Mouse (Mus musculus) heart, postnatal 36 days (tissue): ENCODE measurements around the gene Lig4. TPM values are rescaled to one million over a fixed set of nuclear protein-coding genes. Genes with fewer than 3 reads are reported as not detected.

Experiments used
- DNase-seq, 2 experiments: peaks; one replicate each; pipeline ENCODE4 v3.0.0; 2021 to 2022
- intact Hi-C: fragments of 180-260 bp; cut with DNase I; formaldehyde crosslinking; loops from one replicate; pipeline ENCODE4 v1.15.1; 2025
- total RNA-seq, 2 experiments: library from RNA; stranded (reverse); gene quantifications; 2 replicates each; pipeline ENCODE4 v1.2.3; 2021

Lig4 gene
- total RNA-seq, 2 experiments from 2014 or later, result 4.7 to 5.3 TPM

DNA sequence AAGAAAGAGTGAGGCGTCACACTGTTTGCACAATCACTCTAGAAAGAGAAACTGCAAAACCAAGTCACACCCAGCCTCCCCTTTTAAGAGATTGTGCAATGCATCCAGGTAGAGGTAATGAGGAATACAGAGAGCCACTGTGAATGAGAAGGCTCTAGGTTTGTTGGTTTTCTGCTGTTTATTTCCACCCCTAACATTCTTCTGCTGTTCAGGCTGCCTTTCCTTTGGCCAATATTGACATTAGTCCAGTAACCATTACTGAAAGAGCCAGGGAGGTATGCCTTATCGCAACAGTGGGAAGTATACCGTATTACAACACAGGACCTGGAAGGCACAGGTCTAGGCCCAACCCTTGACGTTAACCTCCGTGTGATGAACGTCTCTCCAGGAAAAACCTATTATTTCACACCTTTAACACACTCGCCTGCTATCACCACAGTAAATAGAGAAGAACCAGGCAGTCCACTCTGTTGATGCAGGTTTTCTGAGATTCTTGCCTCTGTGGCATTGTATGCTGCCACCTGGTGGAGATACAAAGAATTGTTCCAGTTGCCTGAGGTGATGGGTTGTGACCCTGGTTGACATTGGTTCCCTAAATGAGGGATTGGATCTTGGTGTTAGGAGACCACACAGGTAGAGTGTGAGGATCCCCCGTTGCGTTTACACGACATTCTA lies 42.5 kb downstream of the Lig4 start:
- intact Hi-C loops, result loop anchor here (5.0 kb wide), 1 partner anchor 588 kb away; no protein-coding TSS in a partner anchor

DNA sequence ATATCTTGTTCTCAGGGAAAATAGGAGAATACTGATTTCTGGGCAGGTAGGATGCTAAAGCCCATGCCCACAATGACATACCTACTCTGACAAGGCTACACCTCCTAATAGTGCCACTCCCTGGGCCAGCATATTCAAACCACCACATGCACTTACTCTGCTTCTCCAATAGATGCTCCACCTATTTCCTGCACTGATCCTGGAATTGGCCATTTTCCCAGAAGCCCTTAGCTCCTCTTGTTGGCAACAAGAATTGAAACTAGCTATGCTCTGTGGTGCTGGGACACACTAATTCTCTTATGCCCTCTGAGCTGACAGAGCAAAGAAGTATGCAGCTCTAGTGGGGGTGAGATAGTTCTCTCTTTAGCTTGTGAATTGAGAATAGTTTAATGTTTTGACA lies 44.8 kb downstream of the Lig4 start:
- intact Hi-C loops, result no loop called here
- DNase-seq, result no peak

More for the DNA sequence above, 42.5 kb downstream of the Lig4 start:
- peak; percentile 13 to 24 for DNase-seq

DNA sequence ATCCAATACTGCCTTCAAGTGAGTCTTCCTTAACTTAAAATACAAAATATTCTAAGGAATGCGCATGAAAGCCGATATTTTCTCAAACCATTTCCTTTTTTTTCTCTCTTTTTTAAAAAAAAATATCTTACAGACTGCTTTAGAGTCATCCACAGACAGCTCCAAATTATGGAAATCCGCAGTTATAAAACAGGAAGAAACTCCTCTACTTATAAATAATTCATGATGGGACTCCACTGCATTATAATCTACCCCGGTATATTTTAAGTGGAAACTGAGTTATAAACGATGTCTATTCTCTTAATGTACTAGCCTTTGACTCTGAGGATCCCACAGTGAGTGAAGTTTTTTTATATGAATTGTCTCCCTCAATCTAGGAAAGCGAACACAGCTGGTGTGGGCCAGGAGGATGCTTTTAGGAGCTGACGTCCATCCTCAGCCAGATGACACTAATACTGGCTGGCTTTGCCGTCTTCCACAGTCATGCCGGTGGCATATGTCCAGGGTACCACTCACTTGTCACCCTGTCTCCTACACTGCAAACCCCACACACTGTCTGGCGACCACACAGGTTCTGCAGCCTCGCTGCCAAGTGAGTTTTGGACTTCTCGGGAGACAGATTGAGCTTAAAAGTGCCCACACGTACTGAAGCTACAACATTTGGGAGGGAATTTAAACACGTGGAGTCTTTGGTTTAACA lies 47.6 kb downstream of the Lig4 start:
- DNase-seq, result no peak

More for the DNA sequence above, 47.6 kb downstream of the Lig4 start:
- intact Hi-C loops, result no loop called here

Other genes starting within 250 kb of the Lig4 start
- gene Fam155a, start 206.5 kb downstream of the Lig4 start, total RNA-seq, result not detected
- not detected for gene Gm10217, start 113.4 kb downstream of the Lig4 start, total RNA-seq
- 10 to 100 TPM in 1 of 2 experiments, 1 to 10 TPM in 1; 9.6 to 13.4 TPM for gene Abhd13, start within 50 bp of the Lig4 start, total RNA-seq
- 1 to 10 TPM; 5.1 to 5.3 TPM for gene Tnfsf13b, start 28.8 kb upstream of the Lig4 start, total RNA-seq
- 1 to 10 TPM; 2.4 to 3.2 TPM for gene Myo16, start 176.2 kb upstream of the Lig4 start, total RNA-seq